Mouse (Mus musculus): Measurements from ENCODE around the gene Cradd. TPM values are rescaled to one million over a fixed set of nuclear protein-coding genes. Genes with fewer than 3 reads are reported as not detected.

Cradd gene
- polyA plus RNA-seq, 1 experiment, result 0.78 TPM

- TF ChIP-seq GATA1 (IDR thresholded peaks at IDR 0.05; ENCODE audit: low read length) (no peak), TAL1 (IDR thresholded peaks at IDR 0.05; ENCODE audit: low read length) (no peak)
Measured at GRCm38 (mm10) chr10:95233044-95233443, 90.9 kb downstream of the Cradd start.

GRCm38 (mm10) chr10:95232554-95232953 is 91.4 kb downstream of the Cradd start:
- Histone ChIP-seq H3K4me1 (ENCODE audit: control insufficient read depth) (no peaks in the 10 kb centered on the region), H3K4me3 (replicated peaks) (no peak overlapping the region), H3K36me3 (ENCODE audit: control insufficient read depth) (no peaks in the 10 kb centered on the region), H3K9me3 (ENCODE audit: control insufficient read depth, low read length) (no peaks in the 10 kb centered on the region), H3K27me3 (ENCODE audit: control insufficient read depth) (peaks cover 5% of the 10 kb centered on the region; the same call in 1 of the 2 replicates)
- TF ChIP-seq TAL1 (IDR thresholded peaks at IDR 0.05; ENCODE audit: low read length), result no peak

More at GRCm38 (mm10) chr10:95233044-95233443, 90.9 kb downstream of the Cradd start:
- Histone ChIP-seq H3K4me1 (ENCODE audit: control insufficient read depth) (no peaks in the 10 kb centered on the region), H3K27me3 (ENCODE audit: control insufficient read depth) (peaks cover 5% of the 10 kb centered on the region; the same call in 1 of the 2 replicates), H3K4me3 (replicated peaks) (no peak overlapping the region), H3K9me3 (ENCODE audit: control insufficient read depth, low read length) (no peaks in the 10 kb centered on the region), H3K36me3 (ENCODE audit: control insufficient read depth) (no peaks in the 10 kb centered on the region)

DNA sequence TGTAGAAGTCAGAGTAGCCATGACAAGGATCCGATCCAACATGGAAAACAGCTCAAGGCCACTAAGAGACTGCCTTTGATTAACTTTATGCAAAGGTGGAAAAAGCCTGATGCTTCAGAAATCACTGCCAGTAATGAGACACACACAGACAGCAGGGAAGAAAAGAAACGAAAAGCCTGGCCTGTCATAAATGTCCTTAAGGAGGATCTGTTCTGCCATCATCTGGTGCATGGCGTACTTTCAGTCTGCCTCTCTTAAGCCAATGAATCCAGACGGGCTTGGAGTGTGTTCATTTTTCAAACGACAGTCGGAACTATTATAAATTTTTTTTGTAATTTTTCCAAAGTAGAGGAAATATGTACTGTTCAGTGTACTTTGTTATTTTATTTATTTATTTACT is 95.7 kb downstream of the Cradd start:
- H3K27me3 ChIP-seq (ENCODE audit: control insufficient read depth), result no peaks in the 10 kb centered on the region
- no peak overlapping the region for H3K4me3 ChIP-seq (replicated peaks)
- H3K4me1 ChIP-seq (ENCODE audit: control insufficient read depth), result no peaks in the 10 kb centered on the region
- TF ChIP-seq TAL1 (IDR thresholded peaks at IDR 0.05; ENCODE audit: low read length) (no peak), GATA1 (IDR thresholded peaks at IDR 0.05; ENCODE audit: low read length) (no peak)
- no peaks in the 10 kb centered on the region for H3K9me3 ChIP-seq (ENCODE audit: control insufficient read depth, low read length)
- no peaks in the 10 kb centered on the region for H3K36me3 ChIP-seq (ENCODE audit: control insufficient read depth)

- TF ChIP-seq GATA1 (IDR thresholded peaks at IDR 0.05; ENCODE audit: low read length) (no peak), TAL1 (IDR thresholded peaks at IDR 0.05; ENCODE audit: low read length) (no peak)
- Histone ChIP-seq H3K27me3 (ENCODE audit: control insufficient read depth) (no peaks in the 10 kb centered on the region), H3K36me3 (ENCODE audit: control insufficient read depth) (no peaks in the 10 kb centered on the region), H3K4me1 (ENCODE audit: control insufficient read depth) (no peaks in the 10 kb centered on the region), H3K9me3 (ENCODE audit: control insufficient read depth, low read length) (no peaks in the 10 kb centered on the region), H3K4me3 (replicated peaks) (no peak overlapping the region)
Measured at GRCm38 (mm10) chr10:95227590-95227989, 96.3 kb downstream of the Cradd start.

- Histone ChIP-seq H3K36me3 (ENCODE audit: control insufficient read depth) (no peaks in the 10 kb centered on the region), H3K4me1 (ENCODE audit: control insufficient read depth) (no peaks in the 10 kb centered on the region), H3K9me3 (ENCODE audit: control insufficient read depth, low read length) (no peaks in the 10 kb centered on the region), H3K4me3 (replicated peaks) (no peak overlapping the region), H3K27me3 (ENCODE audit: control insufficient read depth) (no peaks in the 10 kb centered on the region)
- TF ChIP-seq TAL1 (IDR thresholded peaks at IDR 0.05; ENCODE audit: low read length) (no peak), GATA1 (IDR thresholded peaks at IDR 0.05; ENCODE audit: low read length) (no peak)
Measured at GRCm38 (mm10) chr10:95226772-95227171, 97.2 kb downstream of the Cradd start.

DNA sequence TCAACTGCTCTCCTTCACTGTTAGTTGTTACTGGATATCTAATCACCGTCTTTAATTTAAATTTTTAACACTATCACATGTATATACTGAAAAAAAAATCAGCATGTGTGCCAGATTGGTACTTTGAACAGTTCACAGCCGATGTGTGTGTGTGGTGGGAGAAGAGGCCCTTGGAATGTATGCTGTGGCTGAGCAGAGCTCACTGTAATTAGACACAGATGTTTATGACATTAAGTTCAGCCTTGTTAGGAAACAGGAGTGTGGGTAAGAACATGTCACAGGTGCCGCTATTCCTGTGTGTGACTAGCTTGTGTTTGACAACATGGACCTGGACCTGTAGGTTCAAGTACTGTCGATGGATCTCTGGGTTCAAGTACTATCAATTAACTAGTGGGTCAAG is 98.9 kb downstream of the Cradd start:
- H3K4me1 ChIP-seq (ENCODE audit: control insufficient read depth), result no peaks in the 10 kb centered on the region
- H3K36me3 ChIP-seq (ENCODE audit: control insufficient read depth), result no peaks in the 10 kb centered on the region
- H3K9me3 ChIP-seq (ENCODE audit: control insufficient read depth, low read length), result no peaks in the 10 kb centered on the region
- no peak overlapping the region for H3K4me3 ChIP-seq (replicated peaks)
- no peaks in the 10 kb centered on the region for H3K27me3 ChIP-seq (ENCODE audit: control insufficient read depth)
- TF ChIP-seq TAL1 (IDR thresholded peaks at IDR 0.05; ENCODE audit: low read length) (no peak), GATA1 (IDR thresholded peaks at IDR 0.05; ENCODE audit: low read length) (no peak)

- no peaks in the 10 kb centered on the region for H3K9me3 ChIP-seq (ENCODE audit: control insufficient read depth, low read length)
- TF ChIP-seq GATA1 (IDR thresholded peaks at IDR 0.05; ENCODE audit: low read length), result no peak
- TF ChIP-seq TAL1 (IDR thresholded peaks at IDR 0.05; ENCODE audit: low read length), result no peak
- no peaks in the 10 kb centered on the region for H3K27me3 ChIP-seq (ENCODE audit: control insufficient read depth)
Measured at GRCm38 (mm10) chr10:95223211-95223610, 100.7 kb downstream of the Cradd start.

DNA sequence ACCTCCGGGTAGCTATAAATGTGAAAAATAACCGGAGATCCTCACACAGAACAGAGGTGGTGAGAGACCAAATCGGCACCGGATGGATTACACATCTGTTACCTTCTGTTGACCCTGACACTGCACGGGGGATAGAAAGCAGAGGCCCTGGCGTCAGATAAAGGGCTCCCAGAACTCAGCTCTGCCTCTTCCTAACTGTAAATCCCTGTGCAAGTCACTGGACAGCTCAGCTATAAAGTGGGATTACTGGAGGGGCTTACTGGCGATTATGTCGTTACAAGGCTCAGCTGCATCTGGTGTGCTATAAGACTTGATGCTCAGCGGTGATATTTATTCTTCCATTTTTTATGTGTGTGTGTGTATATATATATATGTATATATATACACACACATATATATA is 102.0 kb downstream of the Cradd start:
- no peak overlapping the region for H3K4me3 ChIP-seq (replicated peaks)
- TF ChIP-seq TAL1 (IDR thresholded peaks at IDR 0.05; ENCODE audit: low read length), result no peak
- TF ChIP-seq GATA1 (IDR thresholded peaks at IDR 0.05; ENCODE audit: low read length), result no peak
- no peaks in the 10 kb centered on the region for H3K27me3 ChIP-seq (ENCODE audit: control insufficient read depth)
- no peaks in the 10 kb centered on the region for H3K9me3 ChIP-seq (ENCODE audit: control insufficient read depth, low read length)
- H3K4me1 ChIP-seq (ENCODE audit: control insufficient read depth), result no peaks in the 10 kb centered on the region
- H3K36me3 ChIP-seq (ENCODE audit: control insufficient read depth), result no peaks in the 10 kb centered on the region

More at GRCm38 (mm10) chr10:95223211-95223610, 100.7 kb downstream of the Cradd start:
- no peak overlapping the region for H3K4me3 ChIP-seq (replicated peaks)
- H3K36me3 ChIP-seq (ENCODE audit: control insufficient read depth), result no peaks in the 10 kb centered on the region
- H3K4me1 ChIP-seq (ENCODE audit: control insufficient read depth), result no peaks in the 10 kb centered on the region

GRCm38 (mm10) chr10:95220536-95220935 is 103.4 kb downstream of the Cradd start:
- no peaks in the 10 kb centered on the region for H3K36me3 ChIP-seq (ENCODE audit: control insufficient read depth)
- no peak overlapping the region for H3K4me3 ChIP-seq (replicated peaks)
- TF ChIP-seq GATA1 (IDR thresholded peaks at IDR 0.05; ENCODE audit: low read length), result no peak
- TF ChIP-seq TAL1 (IDR thresholded peaks at IDR 0.05; ENCODE audit: low read length), result no peak
- H3K9me3 ChIP-seq (ENCODE audit: control insufficient read depth, low read length), result no peaks in the 10 kb centered on the region
- no peaks in the 10 kb centered on the region for H3K4me1 ChIP-seq (ENCODE audit: control insufficient read depth)
- H3K27me3 ChIP-seq (ENCODE audit: control insufficient read depth), result no peaks in the 10 kb centered on the region

GRCm38 (mm10) chr10:95218683-95219060 is 105.3 kb downstream of the Cradd start:
- no peaks in the 10 kb centered on the region for H3K36me3 ChIP-seq (ENCODE audit: control insufficient read depth)
- no peak for TF ChIP-seq GATA1 (IDR thresholded peaks at IDR 0.05; ENCODE audit: low read length)
- no peak for TF ChIP-seq TAL1 (IDR thresholded peaks at IDR 0.05; ENCODE audit: low read length)
- no peaks in the 10 kb centered on the region for H3K27me3 ChIP-seq (ENCODE audit: control insufficient read depth)
- H3K4me1 ChIP-seq (ENCODE audit: control insufficient read depth), result no peaks in the 10 kb centered on the region
- no peaks in the 10 kb centered on the region for H3K9me3 ChIP-seq (ENCODE audit: control insufficient read depth, low read length)
- no peak overlapping the region for H3K4me3 ChIP-seq (replicated peaks)
